Comparison of ENCODE assay signal across 9 mouse cellular contexts in the genomic region with DNA sequence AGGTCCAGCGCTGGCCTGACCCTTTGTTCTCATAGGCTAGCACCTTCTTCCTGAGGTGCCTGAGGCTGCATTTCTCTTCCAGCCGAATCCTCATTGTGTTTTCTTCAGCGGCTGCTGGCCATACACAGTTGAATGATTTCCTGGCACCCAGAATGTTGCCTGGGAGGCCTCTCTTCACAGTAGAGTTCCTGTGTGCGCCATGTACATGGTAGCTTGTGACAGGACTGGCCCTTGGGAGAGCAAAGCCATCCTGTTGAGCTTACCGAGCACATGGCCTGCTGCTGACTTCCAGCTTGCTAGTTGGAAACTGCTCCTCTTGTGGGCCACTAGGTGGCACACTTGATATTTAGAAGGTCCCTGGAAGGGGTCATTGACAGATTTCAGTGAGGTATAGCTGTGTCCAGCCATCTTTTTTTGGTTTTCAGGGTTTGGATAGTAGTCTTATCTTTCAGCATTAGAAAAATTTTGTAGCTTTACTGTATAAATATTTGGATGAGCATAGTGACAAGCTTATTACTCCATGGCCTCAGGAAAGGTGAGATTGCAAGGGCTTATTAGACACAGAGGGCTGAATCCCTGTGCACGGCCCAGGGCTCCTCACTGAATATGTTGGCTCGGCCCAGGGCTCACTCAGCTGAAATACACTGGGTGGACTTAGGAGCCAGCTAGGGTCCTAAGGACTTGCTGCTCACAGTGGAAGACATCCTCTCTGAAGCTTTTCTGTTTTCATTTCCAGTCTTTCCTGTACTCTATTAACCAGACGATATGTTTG. TPM values are rescaled to one million over a fixed set of nuclear protein-coding genes. Genes with fewer than 3 reads are reported as not detected.
DNase-seq lines count a peak whose midpoint lies in the region; ATAC-seq lines count a peak whose summit lies in the region.
"Had no signal": no experiment of that assay in that cellular context is flagged by ENCODE, and none has a peak within 500 bp of the region (broad histone marks: within the 10 kb centered on the region; RNA-seq: fewer than 3 reads in every experiment).

No protein-coding gene starts in this region.

- peak; percentile 89 for DNase-seq in heart, adult 11 months
- DNase-seq in ES-CJ7 (ENCODE audit: low read depth, low spot score), result peak; percentile 79
- peak; percentile 69 to 80 for DNase-seq in cerebellum, postnatal 14 days
- DNase-seq in heart, postnatal 14 days, result peak; percentile 37 to 63
- DNase-seq in layer of hippocampus, adult 9-10 months (ENCODE audit: low spot score), result peak; percentile 22
- peak; percentile 42 for DNase-seq in neural tube, embryonic 10.5 days (ENCODE audit: extremely low spot score, low spot score)
- no peak for DNase-seq in frontal cortex, postnatal 25 days (ENCODE audit: low spot score in 2 of 2)

- no peak overlapping the region for H3K27ac ChIP-seq in heart, embryonic 11.5 days (ENCODE audit: low read depth, low read length)

- no peaks in the 10 kb centered on the region for H3K9me3 ChIP-seq in heart, embryonic 11.5 days (replicated peaks; ENCODE audit: control insufficient read depth, low read length)

- WGBS in heart, embryonic 11.5 days (ENCODE audit: insufficient replicate concordance), result 67% methylated on average over 8 of the region's 8 CpGs

- H3K36me3 ChIP-seq in heart, embryonic 11.5 days (ENCODE audit: control insufficient read depth, insufficient read depth, low read length), result peaks cover 35% of the 10 kb centered on the region

- H3K27me3 ChIP-seq in heart, embryonic 11.5 days (ENCODE audit: control insufficient read depth, insufficient read depth, low read length), result no peaks in the 10 kb centered on the region

- H3K9ac ChIP-seq in heart, embryonic 11.5 days (ENCODE audit: low read depth, low read length), result no peak overlapping the region

- no peak overlapping the region for H3K4me2 ChIP-seq in heart, embryonic 11.5 days

- H3K4me1 ChIP-seq in heart, embryonic 11.5 days (ENCODE audit: control insufficient read depth, insufficient read depth, low read length), result no peaks in the 10 kb centered on the region

- no peak for ATAC-seq in heart, embryonic 11.5 days (replicated peaks; ENCODE audit: insufficient number of reproducible peaks, low FRiP score, low TSS enrichment)

- intact Hi-C loops in heart, postnatal 14 days (cut with DNase I), result loop anchor here (1.0 to 5.0 kb wide), 4 partner anchors 161 to 354 kb away; no protein-coding TSS in a partner anchor

- H3K4me3 ChIP-seq in heart, embryonic 11.5 days (ENCODE audit: low read depth, low read length), result no peak overlapping the region

RNA-seq across cellular contexts. Expression of a gene that starts 28.5 kb away (rescaled TPM):
- polyA plus RNA-seq in heart, embryonic 11.5 days (2014; fragmentation: Nextera tagmentation; extraction: Ambion mirVana), result 39.7 and 40.1 TPM in 2 replicates
- 10 to 100 TPM; 16.0 to 24.5 TPM for total RNA-seq in heart, postnatal 14 days (2021)

RNA-seq across cellular contexts. Expression of a gene that starts 33.3 kb away (rescaled TPM):
- 0.17 TPM in 1 of 2 replicates, not detected in the other for polyA plus RNA-seq in heart, embryonic 11.5 days (2014; fragmentation: Nextera tagmentation; extraction: Ambion mirVana)
- not detected for total RNA-seq in heart, postnatal 14 days (2021)
- total RNA-seq: adrenal gland, postnatal 36 days had no signal

Comparison
In these comparisons a context has a peak if more than half of its experiments do, and no peak if none do; other contexts are left out.
1. DNase-seq: peak in heart, adult 11 months (single experiment), ES-CJ7 (single experiment), cerebellum, postnatal 14 days (2 of 2), heart, postnatal 14 days (2 of 2), layer of hippocampus, adult 9-10 months (single experiment) and neural tube, embryonic 10.5 days (single experiment); none in frontal cortex, postnatal 25 days (0 of 2).